Mouse (Mus musculus) cerebellum, adult 8-10 months (tissue): ENCODE measurements around the gene Nkx2-3.

Source experiments
- DNase-seq: peaks from one replicate; pipeline ENCODE4 v3.0.0; 2022

Nkx2-3 gene

DNA sequence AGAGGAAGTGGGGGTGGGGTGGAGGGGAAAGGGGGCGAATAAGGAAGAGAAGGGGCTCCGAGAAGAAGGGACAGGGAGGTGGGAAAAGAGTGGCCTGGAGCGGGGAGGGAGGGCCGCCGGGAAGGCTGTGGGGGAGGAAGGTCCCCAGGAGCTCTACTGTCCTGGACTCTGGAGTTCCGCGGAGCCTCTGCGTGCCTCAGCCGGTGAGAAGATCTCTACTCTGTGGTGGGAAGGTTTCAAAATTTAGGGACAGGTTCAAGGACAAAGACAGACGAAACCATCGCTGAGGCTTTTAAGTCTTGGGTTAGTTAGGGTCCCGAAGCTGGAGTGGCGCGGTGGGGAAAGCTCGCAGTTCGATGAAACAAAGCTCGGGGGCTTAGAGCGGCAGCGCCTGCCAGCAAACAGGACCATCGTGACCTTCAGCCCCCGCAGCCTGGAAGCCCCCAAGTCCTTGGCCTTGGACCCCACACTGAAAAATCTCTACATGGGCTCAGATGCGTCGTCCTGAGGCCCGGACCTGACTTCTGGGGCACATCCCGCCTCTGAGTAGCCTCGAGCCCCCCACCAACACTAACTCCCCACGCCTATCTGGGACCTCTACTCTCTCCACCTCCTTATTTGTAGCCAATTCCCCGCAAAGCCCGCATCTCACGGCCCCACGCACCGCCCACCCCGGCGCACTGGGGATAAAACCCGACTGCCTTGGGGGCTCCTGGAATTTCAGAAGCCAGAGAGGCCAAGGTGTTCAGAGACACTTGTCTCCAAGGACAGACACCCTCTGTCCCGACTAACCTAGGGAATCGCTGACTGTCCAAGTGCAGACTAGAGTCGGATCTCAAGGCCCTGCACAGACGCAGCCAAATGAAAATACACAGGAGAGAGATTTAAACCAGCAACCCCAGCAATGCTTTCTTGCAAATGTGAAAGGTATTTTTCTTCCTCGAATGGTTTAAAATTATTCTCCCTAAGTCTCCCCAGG is 5.3 kb upstream of the Nkx2-3 start:
- no peak for DNase-seq

DNA sequence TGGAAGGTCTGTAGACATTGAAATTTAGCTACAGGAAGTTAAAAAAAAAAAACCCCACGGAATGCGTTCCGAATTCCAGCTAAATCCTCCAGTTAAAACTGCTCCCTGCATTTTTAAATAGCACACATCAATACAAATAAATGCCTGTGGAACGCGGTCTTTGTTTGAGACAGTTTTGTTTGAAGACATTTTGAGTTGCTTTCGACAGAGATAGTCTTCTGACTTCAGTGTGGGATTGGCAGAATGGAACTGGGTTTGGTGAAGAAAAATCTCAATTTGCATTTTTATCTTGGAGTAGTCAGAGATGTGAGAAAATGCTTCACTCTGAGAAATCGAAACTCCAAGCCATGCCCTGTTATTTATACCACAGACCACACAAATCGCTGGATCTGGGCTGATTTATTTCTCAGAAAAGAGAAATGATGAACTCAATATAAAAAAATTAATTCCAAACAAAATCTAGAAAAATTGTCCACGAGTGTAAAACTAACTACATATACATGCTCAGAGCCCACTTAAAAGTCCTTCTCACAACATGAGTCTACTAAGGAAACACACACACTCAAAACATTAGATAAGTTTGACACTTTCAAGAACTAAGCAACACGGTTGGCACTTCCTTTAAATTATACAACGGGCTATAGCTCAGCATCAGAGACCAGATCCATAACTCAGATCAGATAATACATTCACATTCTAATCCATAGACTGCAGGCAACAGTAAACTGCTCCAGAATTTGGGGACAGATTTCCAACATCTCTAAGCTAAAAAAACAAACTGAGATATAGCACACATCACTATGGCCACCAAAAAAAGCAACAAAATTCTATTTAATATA is 4.1 kb upstream of the Nkx2-3 start:
- no peak for DNase-seq

DNA sequence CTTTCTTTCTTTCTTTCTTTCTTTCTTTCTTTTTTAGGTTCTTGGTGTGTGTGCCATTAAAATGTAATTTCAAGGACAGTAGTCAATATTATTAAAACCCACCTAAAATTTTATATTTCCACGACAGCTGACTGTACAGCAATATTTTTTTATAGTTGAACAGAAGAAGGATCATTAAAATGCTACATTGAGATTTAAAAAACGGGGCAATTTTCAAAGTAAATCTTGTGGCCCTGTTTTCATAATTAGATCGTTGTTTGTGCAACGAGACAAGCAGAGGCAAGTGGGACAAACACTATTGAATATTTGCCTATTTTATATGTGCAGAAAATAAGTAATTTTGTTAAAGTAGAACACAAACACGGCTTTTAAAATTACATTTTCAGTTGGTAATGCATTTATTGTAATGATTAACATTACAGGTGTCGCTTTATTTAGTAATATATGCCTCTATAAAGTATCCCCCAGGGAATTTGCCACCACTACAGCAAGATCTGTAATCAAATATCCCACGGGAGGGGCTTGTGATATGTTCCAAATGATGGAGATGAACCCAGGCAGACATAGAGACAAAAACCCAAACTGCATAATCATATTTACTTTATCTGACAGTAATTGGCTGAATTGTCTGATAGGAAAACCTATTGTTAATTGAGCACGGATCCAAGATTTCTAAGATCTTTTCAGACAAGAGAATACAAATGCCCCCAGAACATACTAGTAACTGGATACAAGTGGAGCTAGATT is 3.2 kb upstream of the Nkx2-3 start:
- DNase-seq = no peak

DNA sequence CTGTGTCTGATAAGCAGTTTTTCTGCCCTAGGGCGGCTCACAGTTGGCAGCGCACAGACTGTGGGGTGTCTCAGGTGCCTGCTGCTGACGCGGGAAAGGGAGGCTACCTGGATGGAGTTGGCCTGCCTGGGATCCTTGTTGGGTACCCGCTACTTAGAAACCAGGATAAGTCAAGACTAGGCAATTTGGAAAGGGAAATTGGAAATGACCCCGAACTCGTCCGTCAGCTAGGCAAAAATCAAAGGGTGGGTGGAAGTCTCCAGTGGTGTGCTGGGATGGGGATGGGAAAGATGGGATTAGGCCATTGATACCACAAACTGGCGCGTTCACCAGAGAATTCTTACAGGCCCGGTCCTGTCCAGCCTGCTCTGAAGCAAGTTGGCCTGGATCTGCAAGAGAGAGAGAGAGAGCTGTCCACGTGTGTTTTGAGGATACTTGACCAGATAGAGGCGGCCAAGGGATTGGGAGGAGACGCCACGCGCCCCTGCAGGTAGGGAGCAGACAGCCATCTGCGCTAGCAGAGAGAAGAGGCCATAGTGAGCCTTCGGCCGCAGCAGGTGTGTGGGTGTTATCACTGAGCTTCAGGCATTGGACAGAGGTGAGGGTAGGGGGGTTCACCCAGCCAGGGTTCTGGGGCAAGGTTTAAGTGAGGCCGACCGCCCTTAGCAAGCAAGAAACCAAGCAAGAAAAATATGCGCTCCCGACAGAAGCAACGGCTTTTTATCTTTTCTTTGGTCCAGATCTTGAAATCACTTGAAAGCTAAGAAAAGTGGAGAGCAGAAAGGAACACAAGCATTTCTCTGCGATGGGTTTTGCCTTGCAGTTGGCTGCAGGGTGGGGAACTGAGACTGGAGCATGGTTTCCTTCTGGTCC is 2.4 kb upstream of the Nkx2-3 start:
- DNase-seq = no peak

DNA sequence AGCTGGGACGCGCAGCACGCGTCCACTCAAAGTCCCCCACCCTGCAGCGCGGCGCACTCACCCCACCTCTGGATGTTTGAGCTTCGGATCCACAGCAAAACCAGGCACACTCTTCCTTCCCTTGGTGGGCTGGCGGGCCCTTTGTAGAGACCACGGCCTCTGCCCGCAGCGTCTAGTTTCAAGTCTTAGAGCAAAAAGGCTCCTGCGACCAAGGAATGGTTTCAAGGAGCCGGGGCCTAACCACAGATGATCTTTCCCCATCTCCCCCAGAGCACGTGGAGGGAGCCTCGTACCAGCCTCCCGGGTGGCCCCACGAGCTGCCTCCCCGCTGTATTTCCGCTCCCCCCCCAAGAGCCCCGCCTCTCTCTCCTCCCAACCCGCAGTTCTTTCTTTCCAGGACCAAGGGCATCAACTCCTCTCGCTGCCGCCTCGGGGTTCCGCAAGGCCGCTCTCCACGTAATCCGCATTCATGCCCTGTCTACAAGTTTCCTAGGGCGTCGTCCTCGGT is 1.7 kb upstream of the Nkx2-3 start:
- no peak for DNase-seq

DNA sequence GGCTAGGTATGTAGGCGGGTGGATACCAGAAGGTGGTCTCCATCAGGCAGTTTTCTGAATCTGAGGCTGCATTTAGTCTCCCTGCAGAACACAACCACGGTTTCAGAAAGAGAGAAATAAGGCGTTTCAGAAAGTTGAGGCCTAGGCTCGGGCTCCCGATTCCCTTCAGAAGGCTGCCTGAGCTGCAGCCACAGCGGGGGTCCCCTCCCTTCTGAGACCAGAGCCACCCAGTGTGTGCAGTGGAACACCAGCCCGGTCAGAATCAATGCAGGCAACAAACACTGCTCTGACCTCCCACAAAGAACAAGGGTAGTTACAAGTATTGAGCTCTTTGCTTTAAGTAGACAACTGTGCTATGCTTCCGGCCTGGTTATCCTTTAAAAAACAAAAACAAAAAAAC is 1.0 kb upstream of the Nkx2-3 start:
- no peak for DNase-seq

DNA sequence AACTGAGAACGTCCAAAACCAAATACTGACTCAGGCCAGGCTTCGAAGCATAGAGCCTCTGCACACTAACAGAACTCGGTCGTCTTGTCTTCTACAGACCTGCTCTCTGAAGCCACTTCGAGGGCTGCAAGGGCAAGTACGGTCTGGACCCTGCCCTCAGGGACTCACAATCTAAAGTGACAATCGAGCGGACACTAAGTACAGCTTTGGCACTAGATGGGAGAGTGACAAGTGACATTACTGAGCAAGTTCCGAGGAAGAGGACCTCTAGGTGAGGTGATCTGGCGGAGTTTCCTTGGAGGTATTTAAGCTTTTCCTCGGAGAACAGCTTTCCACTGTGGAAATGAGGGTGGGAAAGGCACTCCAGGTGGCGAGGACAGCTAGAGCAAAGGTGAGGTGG is 564 bp upstream of the Nkx2-3 start:
- DNase-seq = no peak

DNA sequence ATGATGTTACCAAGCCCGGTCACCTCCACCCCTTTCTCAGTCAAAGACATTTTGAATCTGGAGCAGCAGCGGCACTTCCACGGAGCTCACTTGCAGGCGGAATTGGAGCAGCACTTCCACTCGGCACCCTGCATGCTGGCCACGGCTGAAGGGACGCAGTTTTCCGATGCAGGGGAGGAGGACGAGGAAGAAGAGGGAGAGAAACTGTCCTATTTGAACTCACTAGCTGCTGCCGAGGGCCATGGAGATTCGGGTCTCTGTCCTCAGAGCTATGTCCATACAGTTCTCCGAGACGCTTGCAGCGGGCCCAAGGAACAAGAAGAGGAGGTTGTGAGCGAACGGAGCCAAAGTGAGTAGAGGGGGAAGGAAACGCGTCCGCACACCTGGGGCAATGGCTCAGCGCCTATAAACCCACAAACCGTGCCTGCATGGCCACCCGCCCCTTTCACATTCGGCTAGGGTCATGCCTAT is 411 bp downstream of the Nkx2-3 start:
- DNase-seq = no peak

DNA sequence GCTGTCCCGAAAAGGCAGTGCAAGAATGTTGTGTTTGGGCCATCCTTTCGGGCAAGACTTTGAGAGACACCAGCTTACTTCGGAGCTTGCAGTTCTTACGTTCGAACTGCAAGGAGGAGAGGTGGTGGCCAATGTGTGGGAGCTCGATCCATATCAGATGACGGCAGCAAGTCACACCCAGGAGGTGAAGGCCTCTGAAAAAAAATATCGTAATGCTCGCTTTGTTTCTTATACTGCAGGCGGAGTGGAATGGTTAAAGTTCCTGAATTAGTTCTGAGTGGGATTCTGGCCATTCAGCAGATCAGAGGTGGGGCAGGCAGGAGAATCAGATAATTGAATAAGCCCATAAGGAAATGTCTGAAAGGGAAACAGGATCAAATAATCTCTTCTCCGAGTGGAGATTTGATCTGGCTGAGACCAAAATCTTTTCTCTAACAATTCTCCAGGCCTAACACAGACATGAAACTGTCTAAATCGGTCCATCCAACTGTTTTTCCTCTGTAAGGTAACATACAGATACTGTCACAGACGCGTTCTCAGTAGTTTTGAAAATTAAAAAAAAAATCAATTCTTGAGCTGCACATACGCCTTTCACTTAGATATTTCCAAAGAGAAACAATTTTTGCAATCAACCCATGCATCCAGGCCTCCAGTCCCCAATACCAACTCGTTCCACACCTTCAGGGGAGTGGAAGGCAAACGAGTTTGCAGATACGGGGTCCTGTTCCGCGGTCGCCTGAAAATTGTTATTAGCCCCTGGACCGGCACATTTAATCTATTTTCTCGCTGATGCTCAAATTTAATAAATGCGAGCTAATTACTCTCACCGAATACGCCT is 1.4 kb downstream of the Nkx2-3 start:
- DNase-seq = no peak

DNA sequence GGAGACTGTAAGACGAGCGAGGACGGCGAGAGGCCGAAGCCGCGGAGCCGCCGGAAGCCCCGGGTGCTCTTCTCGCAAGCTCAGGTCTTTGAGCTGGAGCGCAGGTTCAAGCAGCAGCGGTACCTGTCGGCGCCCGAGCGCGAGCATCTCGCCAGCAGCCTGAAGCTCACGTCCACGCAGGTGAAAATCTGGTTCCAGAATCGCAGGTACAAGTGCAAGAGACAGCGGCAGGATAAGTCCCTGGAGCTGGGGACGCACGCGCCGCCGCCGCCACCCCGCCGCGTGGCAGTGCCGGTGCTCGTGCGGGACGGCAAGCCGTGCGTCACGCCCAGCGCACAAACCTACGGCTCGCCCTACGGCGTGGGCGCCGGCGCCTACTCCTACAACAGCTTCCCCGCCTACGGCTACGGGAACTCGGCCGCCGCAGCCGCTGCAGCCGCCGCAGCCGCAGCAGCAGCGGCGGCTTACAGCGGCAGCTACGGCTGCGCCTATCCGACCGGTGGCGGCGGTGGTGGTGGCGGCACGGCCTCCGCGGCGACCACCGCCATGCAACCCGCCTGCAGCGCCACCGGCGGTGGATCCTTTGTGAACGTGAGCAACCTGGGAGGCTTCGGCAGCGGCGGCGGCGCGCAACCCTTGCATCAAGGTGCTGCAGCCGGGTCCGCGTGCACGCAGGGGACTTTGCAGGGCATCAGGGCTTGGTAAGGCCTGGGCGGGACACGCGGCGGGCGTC is 2.4 kb downstream of the Nkx2-3 start:
- no peak for DNase-seq

DNA sequence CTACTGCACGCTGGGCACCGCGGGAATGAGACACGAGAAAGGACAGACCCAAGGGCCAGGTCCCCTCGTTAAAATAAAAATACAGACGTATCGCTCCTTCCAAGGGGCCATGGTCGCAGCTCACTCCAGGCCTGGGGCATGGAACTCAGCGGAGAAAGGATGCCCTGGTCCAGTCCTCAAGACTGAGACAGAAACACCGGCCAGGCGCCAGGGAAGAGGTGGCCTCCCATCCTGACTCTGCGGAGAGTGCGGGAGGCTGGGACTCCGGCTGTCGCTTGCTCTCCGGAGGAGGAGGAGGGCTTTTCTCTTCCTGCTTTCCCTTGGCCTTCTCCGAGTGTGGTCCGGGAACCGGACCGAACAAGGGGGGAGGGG is 2.9 kb downstream of the Nkx2-3 start:
- DNase-seq = no peak

DNA sequence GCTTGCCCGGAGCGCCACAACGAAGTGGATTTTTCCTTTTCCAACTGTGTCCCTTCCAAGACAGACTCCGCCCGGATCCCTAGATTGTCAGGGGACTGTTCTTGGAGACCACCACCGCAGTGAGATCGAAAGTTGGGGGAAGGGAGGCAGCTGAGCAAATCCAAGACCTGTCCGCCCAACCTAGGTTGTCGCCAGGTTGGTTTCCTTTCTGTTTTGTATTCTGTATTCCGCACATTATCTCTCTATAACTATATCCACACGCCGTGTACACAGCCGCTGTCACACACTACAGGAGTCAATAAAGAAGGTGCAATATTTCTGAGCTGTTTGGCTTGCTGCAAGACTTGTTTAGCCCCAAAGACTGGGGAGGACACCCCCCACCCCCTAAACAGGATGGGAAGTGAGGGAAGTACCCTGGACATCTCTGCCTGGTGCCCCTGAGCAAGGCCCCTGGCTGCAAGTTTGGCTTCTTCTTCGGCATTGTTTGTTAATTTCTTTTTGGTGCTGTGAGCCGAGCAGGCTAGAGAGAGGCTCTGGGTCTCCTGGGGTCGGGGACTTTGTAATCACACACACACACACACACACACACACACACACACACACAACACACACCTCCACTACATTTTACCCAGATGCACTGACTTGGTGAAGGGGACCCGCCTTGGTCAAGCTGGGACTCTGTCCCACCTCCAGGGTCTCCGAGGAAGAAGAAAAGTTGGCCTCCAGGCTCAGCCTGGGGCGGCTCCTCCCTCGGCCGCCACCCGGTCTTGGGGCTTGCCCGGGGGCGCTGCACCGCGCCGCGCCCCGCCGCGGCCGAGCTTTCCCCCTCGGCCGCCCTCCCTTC is 3.7 kb downstream of the Nkx2-3 start:
- DNase-seq = no peak

DNA sequence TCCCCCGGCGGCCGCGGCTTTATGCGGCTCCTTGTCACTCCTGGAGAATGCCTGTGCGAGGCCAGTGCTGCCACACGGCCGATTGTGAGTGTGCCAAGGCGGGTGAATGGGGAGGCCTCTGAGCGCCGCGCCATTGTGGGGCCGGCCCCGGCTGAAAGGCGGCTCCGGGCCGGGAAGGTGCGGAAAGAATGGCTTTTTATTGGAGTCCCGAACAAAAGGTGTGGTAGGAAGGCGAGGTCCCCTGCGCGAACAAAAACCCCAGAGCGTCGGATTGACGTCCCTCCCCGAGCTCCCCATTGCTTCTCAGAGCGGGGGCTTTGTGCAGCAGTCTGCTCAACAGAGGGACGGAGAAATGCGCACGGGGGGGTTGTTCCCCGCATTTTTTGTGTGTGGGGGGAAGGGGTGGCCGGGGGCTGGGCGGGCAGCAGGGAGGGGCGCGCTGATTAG is 4.3 kb downstream of the Nkx2-3 start:
- no peak for DNase-seq

DNA sequence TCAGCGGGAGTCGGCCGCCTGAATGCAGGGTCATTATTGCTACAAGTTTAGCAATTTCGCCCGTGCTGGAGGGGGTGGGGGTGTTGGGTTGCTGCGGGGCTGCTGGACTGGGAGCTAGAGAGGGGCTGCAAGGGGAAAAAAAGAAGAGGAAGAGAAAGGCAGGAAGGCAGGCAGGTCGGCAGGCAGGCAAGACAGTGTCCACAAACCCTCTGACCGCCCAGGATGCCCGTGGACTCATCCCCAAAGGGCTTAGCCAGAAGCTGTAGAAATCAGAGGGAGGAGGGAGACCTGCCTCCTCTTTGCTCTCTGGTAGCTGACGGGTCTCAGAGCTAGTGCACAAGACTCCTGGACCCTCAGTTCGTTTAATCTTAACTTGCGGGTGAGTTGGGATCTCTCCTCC is 4.8 kb downstream of the Nkx2-3 start:
- DNase-seq = no peak

DNA sequence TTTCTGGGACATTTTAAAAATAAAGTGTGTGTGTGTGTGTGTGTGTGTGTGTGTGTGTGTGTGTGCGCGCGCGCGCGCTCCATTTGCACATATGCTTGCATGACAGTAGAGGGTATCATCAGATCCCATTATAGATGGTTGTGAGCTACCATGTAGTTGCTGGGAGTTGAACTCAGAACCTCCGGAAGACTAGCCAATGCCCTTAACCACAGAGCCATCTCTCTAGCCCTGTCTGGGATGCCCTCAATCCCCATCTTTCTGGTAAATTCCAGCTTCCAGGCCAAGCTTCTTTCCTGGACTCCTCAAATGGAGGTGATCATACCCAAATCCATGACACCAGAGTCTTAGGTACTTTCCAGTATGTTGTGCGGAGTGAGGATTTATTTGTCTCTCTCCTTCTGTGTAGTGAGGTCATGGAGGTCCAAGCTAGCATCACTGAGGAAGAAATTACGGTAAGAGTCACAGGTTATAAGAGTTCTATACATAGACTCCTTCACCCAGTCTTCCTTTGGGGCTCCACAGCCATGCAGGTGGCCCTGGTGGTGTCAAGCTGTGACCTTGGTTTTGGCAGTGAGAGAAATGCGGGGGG is 5.7 kb downstream of the Nkx2-3 start:
- DNase-seq = no peak

DNA sequence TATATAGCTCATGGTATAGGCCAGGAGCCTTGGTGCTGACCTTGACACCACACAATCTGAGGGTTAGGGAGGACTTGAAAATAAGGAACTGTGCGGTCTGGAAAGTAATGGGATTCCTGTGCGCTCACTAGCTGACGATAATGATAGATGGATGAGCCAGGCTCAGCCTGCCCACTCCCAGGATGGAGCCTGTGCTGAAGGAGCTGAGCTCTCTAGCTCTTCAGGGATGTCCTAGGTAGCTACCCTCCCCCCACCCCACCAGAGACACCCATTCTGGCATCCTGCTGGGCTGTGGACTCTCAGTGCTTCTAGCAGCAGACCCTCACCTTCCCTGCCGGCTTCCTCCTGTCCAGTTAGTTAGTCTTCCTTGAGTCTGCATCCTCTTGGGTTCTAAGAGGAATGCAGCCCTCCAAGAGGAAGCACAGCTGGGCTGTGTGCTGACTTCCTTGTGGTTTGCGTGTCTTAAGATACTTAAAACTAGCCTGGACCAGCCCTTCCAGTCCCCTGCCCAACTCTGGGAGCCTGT is 6.4 kb downstream of the Nkx2-3 start:
- DNase-seq = no peak

DNA sequence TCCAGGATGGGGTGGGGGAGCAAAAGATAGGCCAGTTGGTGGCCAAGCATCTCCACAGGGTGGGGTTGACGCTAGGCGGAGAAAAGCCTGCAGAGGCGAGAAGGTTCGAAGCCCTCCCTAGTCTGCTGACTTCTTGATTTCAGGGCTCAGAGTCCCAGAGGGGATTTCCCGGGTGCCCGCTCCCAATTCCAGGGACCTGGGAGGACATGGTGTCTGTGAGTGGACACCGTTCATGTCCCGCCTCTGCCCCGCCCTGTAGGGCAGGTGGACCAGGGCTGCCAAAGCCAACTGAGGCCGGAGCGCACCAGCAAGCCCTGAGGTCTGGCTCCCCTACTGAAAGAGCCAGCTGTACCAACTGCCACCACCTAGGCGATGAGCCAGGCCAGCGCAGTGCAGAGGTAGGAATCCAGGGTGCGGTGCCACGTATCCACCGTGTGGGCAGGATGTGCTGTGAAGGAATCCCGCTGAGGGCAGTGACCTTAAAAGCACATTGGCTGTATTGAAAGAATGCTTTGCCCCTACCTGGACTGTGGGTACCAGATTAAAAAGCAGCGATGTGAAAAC is 7.9 kb downstream of the Nkx2-3 start:
- no peak for DNase-seq

DNA sequence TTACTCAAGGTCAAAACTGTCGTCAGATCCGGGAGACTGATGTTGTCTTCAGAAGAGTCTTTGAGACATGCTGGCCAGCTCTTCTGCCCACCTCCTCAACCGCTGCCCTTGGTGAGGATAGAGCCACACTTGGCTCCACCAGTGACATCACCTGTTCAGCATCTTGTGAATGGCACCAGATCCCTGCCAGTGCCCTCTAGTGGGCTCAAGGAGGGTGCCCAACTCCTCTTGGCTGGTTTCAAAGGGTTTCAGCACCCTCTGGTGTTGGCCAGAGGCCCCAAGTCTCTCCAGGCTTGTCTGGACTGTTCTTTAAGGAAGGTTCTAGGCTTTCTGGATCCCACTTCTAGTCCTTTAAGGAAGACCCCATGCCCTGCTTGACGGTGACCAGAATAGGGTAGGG is 11.8 kb downstream of the Nkx2-3 start:
- no peak for DNase-seq
